Mouse (Mus musculus): Measurements from ENCODE around the gene Mab21l2.

DNA sequence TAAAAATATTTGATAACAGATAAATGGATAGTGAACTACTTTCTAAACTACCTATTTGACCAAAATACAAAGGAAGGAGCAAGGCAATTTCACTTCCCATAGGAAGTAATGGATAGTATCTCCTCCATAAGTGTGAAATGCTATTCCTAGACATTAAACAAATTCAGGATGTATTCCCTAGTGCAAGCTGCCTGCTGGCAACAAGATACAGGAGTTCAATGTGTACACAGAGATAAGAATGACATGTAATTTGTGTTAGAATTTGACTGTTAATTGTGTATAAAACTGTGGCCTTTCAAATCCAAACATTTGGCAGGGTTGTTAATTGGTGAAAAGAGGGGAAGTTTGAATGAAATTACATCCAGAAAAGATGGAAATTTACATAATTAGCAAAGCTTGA is 26.9 kb upstream of the Mab21l2 start:
- TF ChIP-seq POLR2A (IDR thresholded peaks at IDR 0.05; ENCODE audit: borderline replicate concordance, extremely low read depth, low read depth, low read length) (no peak), CTCF (IDR thresholded peaks at IDR 0.05; ENCODE audit: insufficient read depth, low read length) (no peak)

Data from lung, adult 2 months (tissue).